Mouse (Mus musculus): Measurements from ENCODE around the gene Ncs1.
A peak's percentile ranks its signal among the peaks of the same experiment; 100 is the strongest.

Ncs1 gene

GRCm38 (mm10) chr2:31327186-31327585 is 81.6 kb downstream of the Ncs1 start:
- DNase-seq (ENCODE audit: inconsistent age in 2 of 2, low spot score in 1 of 2), result no peak

DNA sequence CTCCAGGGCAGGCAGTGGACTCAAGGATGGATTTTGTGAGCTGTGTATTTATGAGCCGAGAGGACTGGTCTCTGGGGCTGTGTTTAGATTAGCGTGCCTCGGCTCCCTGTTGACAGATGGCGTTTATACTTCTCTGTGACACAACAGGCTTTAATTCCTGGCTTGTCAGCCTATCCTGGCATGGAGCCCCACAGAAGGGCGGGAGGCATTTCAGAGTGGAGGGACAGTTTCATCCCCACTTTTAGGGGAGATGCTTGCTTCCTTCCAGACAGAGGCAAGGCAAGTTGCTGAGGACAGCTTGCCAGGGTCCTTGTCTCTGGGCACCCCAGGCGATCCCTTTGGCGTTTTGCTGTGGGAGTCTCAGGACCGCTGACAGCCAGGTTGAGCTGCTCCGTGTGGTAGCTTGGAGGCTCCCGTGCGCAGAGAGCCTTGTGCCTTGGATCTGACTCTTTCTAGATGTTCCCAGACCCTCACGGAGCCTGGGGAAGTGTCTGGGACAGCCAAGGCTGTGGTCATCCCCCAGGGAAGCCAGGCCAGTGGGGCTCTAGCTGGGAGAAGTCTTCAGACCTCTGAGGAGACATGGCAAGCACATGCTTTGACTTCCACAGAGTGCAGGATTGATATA is 92.2 kb downstream of the Ncs1 start:
- no peak for DNase-seq (ENCODE audit: inconsistent age in 2 of 2, low spot score in 1 of 2)

DNA sequence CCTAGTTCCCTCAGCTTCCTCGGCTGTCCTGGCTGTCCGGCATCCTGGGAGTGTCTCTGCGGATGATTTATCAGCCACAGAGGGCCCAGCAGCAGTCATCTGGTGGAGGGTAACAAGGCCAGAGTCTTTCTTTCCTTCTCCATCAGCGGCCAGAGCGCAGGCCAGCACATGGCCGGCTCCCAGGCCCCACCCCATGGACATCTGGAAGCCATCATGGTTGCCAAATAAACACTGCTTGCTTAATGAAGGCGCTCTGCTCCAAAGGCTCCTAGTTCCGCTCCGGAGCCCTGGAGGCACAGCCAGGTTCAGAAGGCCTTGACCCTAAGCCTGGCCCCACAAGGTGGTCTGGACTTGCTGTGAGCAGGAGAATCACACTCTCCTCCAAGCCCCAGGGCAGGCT is 94.2 kb downstream of the Ncs1 start:
- peak; percentile 21 to 40 for DNase-seq (ENCODE audit: inconsistent age in 2 of 2, low spot score in 1 of 2)

DNA sequence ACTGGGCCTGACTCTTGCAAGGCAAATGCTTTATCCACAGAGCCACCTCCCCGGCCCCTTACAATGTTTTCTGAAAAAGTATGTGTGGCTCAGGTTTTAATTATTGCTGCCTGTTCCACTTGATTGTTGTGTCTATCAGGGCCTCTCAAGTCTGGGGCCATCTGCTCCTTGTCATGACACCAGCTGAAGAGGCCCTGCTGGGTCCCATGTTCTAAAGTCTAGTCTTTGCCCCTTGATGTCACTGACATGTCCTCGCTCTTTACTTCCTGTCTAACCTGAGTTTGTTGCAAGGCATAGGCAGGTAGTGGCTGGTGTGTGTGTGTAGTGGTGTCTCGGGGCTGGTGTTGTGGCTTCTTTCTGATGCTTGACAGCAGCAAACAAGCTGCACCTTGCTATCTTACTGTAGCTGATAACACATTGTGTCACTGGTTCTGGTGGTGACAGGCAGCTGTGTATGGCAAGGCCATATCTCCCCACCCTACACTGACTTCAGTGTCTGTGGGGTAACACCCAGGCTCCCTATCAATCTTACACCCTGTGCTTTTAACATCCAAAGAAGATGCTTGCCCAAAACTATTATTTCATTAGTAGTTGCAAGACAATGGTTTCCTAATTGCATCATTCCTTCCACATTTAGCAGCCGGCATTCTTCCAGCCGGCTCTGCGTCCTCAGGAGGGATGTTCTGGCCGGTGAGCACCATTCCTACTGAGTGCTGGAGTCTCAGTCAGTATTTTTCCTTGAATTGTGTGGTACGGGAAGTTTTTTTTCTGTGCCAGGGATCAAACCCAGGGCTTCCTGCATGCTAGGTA is 96.3 kb downstream of the Ncs1 start:
- DNase-seq (ENCODE audit: inconsistent age in 2 of 2, low spot score in 1 of 2), result no peak
